Mouse (Mus musculus): ENCODE data around the gene Map3k6. TPM values are rescaled to one million over a fixed set of nuclear protein-coding genes. Genes with fewer than 3 reads are reported as not detected.
A peak's percentile ranks its signal among the peaks of the same experiment; 100 is the strongest.

Map3k6 gene
- polyA plus RNA-seq (2012; rRNA removed) = 42.8 and 65.0 TPM in 2 replicates

- peak; percentile 72 for DNase-seq (ENCODE audit: low read depth, low spot score)
- 5% methylated on average over 16 of the region's 16 CpGs for WGBS
Measured at GRCm38 (mm10) chr4:133240490-133240921, at the start of gene Map3k6. TSS of gene Map3k6 (plus strand) at chr4:133240818.

- WGBS = 80% methylated on average over 11 of the region's 11 CpGs
- DNase-seq (ENCODE audit: low read depth, low spot score) = no peak
Measured at GRCm38 (mm10) chr4:133194482-133194881, 46.1 kb upstream of the Map3k6 start.

- WGBS = 43% methylated on average over 4 of the region's 4 CpGs
- no peak for DNase-seq (ENCODE audit: low read depth, low spot score)
Measured at GRCm38 (mm10) chr4:133195014-133195413, 45.6 kb upstream of the Map3k6 start.

GRCm38 (mm10) chr4:133196136-133196535 lies 44.5 kb upstream of the Map3k6 start:
- WGBS = 77% methylated on average over 2 of the region's 2 CpGs
- no peak for DNase-seq (ENCODE audit: low read depth, low spot score)

- WGBS = 16% methylated on average over 7 of the region's 7 CpGs
- DNase-seq (ENCODE audit: low read depth, low spot score) = no peak
Measured at GRCm38 (mm10) chr4:133196852-133197251, 43.8 kb upstream of the Map3k6 start.

GRCm38 (mm10) chr4:133197355-133197754 lies 43.3 kb upstream of the Map3k6 start:
- 39% methylated on average over 5 of the region's 5 CpGs for WGBS
- no peak for DNase-seq (ENCODE audit: low read depth, low spot score)

- WGBS = 38% methylated on average over 13 of the region's 13 CpGs
- no peak for DNase-seq (ENCODE audit: low read depth, low spot score)
Measured at GRCm38 (mm10) chr4:133197801-133198286, 42.8 kb upstream of the Map3k6 start.

GRCm38 (mm10) chr4:133198337-133199180 lies 42.1 kb upstream of the Map3k6 start:
- 63% methylated on average over 19 of the region's 19 CpGs for WGBS
- DNase-seq (ENCODE audit: low read depth, low spot score) = no peak

GRCm38 (mm10) chr4:133199743-133200142 lies 40.9 kb upstream of the Map3k6 start:
- 74% methylated on average over 6 of the region's 6 CpGs for WGBS
- DNase-seq (ENCODE audit: low read depth, low spot score) = no peak

GRCm38 (mm10) chr4:133200343-133200742 lies 40.3 kb upstream of the Map3k6 start:
- 39% methylated on average over 21 of the region's 21 CpGs for WGBS
- no peak for DNase-seq (ENCODE audit: low read depth, low spot score)

- no peak for DNase-seq (ENCODE audit: low read depth, low spot score)
- WGBS = 19% methylated on average over 8 of the region's 8 CpGs
Measured at GRCm38 (mm10) chr4:133201006-133201771, 39.4 kb upstream of the Map3k6 start.

GRCm38 (mm10) chr4:133202254-133202653 lies 38.4 kb upstream of the Map3k6 start:
- no peak for DNase-seq (ENCODE audit: low read depth, low spot score)
- 90% methylated on average over 3 of the region's 3 CpGs for whole genome bisulfite sequencing

GRCm38 (mm10) chr4:133203591-133203990 lies 37.0 kb upstream of the Map3k6 start:
- WGBS = 66% methylated on average over 3 of the region's 3 CpGs
- DNase-seq (ENCODE audit: low read depth, low spot score) = no peak

GRCm38 (mm10) chr4:133204379-133204778 lies 36.2 kb upstream of the Map3k6 start:
- 49% methylated on average over 7 of the region's 7 CpGs for WGBS

GRCm38 (mm10) chr4:133209366-133209765 lies 31.3 kb upstream of the Map3k6 start:
- 3% methylated on average over 11 of the region's 11 CpGs for WGBS
- DNase-seq (ENCODE audit: low read depth, low spot score) = no peak

More at GRCm38 (mm10) chr4:133204379-133204778, 36.2 kb upstream of the Map3k6 start:
- no peak for DNase-seq (ENCODE audit: low read depth, low spot score)

GRCm38 (mm10) chr4:133210023-133210787 lies 30.4 kb upstream of the Map3k6 start:
- 91% methylated on average over 24 of the region's 24 CpGs for WGBS
- no peak for DNase-seq (ENCODE audit: low read depth, low spot score)

- 97% methylated on average over 19 of the region's 19 CpGs for WGBS
- no peak for DNase-seq (ENCODE audit: low read depth, low spot score)
Measured at GRCm38 (mm10) chr4:133210788-133211390, 29.7 kb upstream of the Map3k6 start.

GRCm38 (mm10) chr4:133211751-133212561 lies 28.7 kb upstream of the Map3k6 start, which contains the start of the genes Cd164l2 and Gpr3:
TSS of gene Cd164l2 (plus strand) at chr4:133212131.
TSS of gene Gpr3 (minus strand) at chr4:133212536.
- WGBS = 6% methylated on average over 52 of the region's 52 CpGs
- no peak for DNase-seq (ENCODE audit: low read depth, low spot score)
